Mouse (Mus musculus) v-Abl transformed pro-B cells (cell line): ENCODE data around the gene Adamts13.

Experiments used
- in situ Hi-C, 2 experiments: fragments of 400-800 bp; cut with MboI; formaldehyde crosslinking; loops; one replicate each; pipeline ENCODE4 v1.15.1; 2025; ENCODE audit not compliant: unreplicated experiment in 2 of 2

Gene Adamts13

DNA sequence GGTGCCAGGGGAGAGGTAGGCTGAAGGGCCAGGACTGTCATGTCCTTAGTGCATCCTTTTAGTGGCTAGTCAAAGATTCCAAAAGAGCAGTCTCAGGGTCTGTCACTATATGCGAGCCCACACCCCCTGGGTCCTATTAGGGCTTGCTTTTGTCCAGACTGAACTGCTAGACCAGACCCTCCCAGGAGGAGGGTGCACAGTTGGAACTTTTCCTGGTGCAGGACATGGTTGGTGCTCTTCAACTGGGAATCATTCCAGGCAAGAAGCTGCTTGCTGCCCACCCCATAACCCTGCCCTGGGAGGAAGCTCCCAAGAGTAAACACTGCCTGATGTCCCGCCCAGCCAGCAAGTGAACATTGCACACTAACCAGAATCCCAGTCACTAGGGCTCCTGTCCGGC, at the start of gene Adamts13:
Gene Adamts13 (plus strand): TSS at position 301 of the 400 bp plus-strand sequence.
- in situ Hi-C loops = loop anchor here in 1 of 2 experiments (5.0 kb wide), 1 partner anchor 34 kb away; the partner anchor contains the start of gene Cacfd1

DNA sequence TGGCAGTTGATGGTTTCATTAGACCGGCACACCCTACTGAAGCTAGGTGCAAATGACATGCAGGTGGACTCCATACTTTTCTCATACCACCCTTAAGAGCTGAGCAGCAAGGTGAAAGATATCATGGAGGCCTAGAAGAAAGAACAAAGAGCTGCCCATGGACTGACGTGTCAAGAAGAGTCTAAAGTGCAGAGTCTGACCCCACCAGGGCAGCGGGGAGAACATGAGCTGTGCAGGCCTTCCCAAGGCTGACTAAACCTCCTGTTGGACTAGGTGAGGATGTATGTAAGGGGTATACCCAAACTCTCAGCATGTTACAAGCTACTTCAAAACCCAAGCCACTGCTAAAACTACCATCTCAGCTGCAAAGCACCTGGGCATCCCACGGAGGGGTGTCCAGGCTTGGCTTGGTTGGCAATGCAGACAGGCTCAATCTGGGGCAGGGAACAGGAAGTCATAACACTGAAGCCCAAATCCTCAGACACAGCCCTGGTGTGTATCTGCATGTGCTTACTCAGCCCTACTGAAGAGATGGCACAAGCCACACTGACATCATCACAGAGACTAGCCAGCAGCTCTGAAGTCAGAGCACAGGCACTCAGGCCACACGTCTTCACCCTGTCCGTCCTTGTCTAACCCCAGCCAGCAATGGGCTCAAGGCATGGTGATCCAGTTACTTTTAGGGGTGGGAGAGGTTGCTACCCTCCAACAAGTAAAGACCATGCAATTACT, 45.3 kb upstream of the Adamts13 start:
- in situ Hi-C loops = loop anchor here (5.0 to 25.0 kb wide), 2 partner anchors 309 to 509 kb away; partner anchors contain the start of genes Brd3os (in 1 of the 2) and Vav2 (in 1 of the 2)

DNA sequence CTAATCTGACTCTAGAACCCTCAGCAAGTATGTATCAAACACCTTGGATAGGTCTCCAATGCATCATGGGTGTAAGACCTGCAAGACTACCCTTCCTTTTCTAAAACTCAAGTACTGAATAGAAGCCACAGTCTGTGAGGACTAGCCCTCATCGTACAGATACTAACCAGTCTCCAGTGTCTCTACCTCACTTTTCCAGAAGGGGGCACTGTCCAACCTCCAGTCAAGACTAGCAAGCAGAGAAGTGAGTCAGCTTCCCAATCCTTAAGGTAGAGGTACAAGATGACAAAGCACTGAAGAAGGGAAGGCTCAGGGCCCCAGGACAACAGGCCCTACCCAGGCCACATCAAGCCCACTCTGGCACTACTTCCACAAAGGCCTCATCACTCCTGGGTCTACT, 42.8 kb upstream of the Adamts13 start:
- in situ Hi-C loops = loop anchor here (5.0 to 25.0 kb wide), 5 partner anchors 77 to 507 kb away; partner anchors contain the start of genes Brd3os (in 1 of the 2), Cacfd1 (in 1 of the 2) and Vav2 (in 1 of the 2)

DNA sequence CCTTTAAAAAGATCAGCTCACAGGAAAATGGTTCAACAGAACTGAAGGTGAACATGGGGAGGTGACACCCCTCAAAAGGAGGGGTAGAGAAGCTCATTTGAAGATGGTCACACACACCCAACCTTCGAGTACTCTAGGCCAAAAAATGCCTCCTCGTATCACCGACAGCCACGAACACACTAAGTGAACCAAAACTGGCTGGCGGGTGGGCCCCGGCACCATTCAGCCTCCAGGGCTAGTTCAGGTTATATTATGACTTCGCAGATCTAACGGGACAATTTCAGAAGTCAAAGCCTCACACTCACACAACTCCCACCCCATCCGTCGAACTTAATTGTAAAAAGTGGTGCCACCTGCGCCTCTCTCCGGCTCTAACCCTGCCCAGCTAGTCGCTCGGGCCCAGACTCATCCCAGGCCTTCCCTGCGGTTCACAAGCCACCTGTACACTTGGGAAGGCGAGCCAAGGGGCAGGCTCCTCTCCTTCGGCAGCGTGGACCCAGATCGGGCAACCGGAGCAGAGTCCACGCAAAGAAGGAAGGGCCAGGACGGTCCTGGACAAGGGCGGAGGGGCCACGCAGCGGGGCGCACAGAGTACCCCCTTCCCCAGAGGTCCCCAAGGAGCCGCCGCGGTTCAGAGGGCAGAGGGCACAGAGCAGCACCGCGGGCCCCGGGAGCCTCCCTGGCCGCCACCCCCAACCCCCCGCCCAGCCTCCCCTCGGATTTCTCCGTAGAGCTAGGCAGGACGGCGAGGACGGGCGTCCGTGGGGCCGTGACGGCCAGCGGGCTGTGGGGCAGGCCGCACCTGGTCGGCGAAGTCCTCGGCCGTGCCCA, 40.5 kb upstream of the Adamts13 start:
- in situ Hi-C loops = loop anchor here (5.0 to 25.0 kb wide), 5 partner anchors 75 to 505 kb away; partner anchors contain the start of genes Brd3os (in 1 of the 2), Cacfd1 (in 1 of the 2) and Vav2 (in 1 of the 2)

DNA sequence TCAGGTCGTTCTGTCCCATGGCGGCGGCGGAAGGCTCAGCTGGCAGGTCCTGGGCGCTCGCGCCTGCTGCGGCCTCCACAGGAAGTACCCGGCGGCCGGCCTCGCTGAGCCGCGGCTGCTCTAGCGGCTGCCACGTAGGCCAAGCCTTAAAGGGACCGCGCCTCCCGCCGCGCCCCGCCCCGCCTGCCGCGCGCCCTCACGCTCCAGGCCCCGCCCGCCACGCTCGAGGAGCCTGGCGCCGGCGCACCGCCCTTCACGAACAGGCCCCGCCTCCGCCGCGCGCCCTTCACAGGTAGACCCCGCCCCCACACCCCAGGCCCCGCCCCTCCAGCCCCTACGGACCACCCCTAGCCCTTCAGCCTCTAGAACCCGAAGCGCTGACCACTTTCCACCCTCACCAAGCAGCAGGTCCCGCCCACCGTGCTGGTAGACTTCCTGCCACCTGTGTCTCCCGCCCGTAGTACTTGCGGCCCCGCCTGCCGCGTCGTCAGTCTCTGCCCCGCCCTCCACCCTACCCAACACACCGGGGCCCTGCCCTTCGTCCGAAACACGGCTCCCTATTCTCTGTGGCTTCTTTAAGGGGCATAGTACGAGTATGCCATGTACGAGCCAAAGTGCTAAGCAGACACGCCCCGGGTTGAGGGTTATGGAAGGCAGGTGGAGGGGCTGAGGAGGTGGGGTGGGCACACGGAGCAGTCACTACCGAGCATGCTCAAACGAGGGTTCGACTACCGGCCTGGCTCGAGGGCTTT, 39.7 kb upstream of the Adamts13 start, which contains the start of the genes Surf4 and Stkld1:
Gene Surf4 (minus strand): TSS at position 625 of the 752 bp plus-strand sequence.
Gene Stkld1 (plus strand): TSS at position 744 of the 752 bp plus-strand sequence.
- in situ Hi-C loops = loop anchor here (5.0 to 25.0 kb wide), 5 partner anchors 74 to 504 kb away; partner anchors contain the start of genes Brd3os (in 1 of the 2), Cacfd1 (in 1 of the 2) and Vav2 (in 1 of the 2)

DNA sequence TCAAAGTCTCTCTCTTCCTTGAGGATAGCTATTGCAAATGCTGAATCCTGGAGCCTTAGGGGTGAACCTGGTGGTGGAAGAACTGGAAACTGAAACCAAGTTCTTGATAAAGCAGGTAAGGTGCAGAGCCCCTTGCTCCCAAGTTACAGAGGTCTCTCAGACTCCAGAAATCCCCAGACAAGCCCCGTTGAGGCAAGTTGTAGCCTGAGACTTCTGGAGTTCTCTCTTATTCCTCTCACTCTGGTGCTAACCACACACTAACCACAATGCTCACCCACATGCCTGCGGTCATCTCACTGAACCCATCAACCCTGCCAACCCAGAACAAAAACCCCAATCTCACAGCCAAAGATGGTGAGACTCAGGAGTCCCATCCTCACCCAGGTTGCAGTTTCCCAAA, 37.9 kb upstream of the Adamts13 start:
- in situ Hi-C loops = loop anchor here in 1 of 2 experiments (25.0 kb wide), 1 partner anchor 502 kb away; the partner anchor contains the start of genes Brd3os and Vav2

DNA sequence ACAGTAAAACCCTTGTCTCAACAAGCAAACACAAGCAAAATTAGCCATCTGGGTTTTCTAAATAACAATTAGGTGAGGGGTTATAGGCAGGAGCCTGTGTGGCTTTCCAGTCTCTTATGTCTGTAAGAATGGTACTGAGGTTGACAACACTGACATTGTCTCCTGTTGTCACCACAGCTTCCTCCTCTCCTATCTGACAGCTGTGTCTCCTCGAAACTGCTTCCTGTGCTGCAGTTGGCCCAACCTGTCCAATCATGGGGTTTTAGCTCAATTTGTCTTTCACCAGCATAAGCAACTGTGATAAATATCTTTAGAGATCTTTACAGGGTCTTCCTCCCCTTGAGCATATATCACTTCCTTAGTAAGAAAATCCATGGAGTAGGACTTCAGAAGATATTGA, 36.8 kb upstream of the Adamts13 start:
- in situ Hi-C loops = loop anchor here in 1 of 2 experiments (25.0 kb wide), 1 partner anchor 501 kb away; the partner anchor contains the start of genes Brd3os and Vav2

DNA sequence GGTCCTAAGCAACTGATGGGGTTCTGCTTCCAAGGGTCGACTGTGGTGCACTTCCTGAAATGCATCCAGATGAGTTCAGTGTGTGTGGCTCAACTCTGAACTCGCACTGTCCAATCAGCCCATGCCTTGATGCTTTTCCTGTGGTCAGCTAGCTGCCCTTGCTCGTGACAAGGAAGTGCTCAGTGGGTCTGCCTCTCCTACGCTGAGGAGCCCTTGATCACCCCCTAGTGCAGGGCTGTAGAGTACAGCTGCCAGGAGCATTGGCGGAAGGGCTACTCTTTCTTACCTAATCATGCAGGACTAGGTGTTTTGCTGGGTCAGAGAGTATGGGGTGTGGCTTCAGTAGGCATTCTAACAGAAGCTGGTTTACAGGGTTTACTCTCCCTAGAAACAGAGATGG, 31.7 kb upstream of the Adamts13 start:
- in situ Hi-C loops = loop anchor here in 1 of 2 experiments (25.0 kb wide), 1 partner anchor 496 kb away; the partner anchor contains the start of genes Brd3os and Vav2

DNA sequence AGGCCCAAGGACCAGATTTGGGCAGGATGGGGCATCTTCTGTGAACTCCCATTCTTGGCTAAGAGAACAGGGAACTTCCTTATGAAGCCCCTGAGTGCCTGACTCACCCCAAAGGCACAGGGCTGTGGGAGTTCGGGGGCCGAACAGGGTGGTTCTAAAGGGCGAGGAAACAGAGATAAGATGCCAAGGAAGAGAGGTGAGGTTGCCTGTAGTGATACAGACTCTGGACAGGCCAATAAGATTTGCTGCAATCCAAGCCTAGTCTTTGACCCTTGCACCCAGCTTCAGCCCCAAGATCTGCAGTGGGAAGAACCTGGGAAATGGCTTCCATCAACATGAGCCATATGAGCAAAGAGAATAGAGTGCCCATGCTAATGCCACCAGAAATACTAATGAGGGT, 30.0 kb upstream of the Adamts13 start:
- in situ Hi-C loops = loop anchor here in 1 of 2 experiments (25.0 kb wide), 1 partner anchor 494 kb away; the partner anchor contains the start of genes Brd3os and Vav2

DNA sequence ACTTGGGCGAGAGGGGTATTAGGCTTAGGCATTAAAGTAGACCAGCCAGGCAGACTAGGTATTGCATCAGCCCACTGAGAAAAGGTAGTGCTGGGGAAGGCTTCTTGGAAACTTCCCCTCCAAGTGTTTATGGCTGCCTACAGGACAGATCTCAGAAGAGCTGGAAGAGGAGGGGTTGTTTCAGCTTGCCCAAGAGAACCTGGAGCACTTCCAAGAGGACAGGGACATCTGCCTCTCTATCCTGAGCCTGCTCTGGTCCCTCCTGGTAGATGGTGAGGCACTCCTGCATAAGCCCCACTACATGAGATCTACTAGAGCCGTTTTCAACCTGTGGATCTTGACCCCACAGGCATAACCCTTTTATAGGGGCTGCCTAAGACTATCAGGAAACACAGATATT, 22.8 kb upstream of the Adamts13 start:
- in situ Hi-C loops = no loop called here

DNA sequence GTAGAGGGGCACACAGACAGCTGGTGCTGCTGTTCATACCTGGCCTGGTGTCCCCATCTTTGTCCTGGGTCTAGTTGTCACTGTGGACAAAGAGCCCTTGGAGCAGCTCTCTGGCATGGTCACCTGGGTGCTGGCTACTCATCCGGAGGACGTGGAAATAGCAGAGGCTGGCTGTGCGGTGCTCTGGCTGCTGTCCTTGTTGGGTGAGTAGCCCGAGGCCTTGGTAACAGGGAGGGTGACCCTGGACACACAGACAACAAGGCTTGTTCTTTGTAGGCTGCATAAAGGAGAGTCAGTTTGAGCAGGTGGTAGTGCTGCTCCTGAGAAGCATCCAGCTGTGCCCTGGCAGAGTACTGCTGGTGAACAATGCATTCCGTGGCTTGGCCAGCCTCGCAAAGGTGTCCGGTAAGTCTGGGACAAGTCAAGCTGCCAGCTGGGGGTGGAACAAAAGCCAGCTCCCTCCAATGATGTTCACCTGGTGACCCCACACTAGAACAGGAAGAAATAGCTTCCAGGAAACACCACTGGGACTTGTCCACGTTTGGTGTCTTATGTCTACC, 21.8 kb upstream of the Adamts13 start:
- in situ Hi-C loops = no loop called here

DNA sequence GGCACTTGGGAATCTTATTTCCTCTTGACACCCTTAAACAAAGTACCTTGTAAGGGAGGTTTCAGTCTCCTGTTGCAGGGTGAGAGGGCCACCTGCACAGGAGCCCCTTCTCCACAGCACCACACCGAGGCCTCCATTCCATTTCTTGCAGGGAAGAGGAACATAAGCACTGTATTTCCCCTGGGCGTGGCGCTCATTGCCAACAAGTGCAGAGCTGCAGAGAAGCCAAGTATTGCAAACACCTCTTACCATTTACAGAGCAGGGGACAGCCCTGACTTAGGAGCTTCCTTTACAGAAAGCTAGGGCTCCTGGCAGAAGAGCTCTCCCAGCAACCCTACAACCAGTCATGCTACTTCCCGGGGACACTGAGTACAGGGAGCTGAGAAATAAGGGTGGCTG, 21.0 kb upstream of the Adamts13 start:
- in situ Hi-C loops = no loop called here

DNA sequence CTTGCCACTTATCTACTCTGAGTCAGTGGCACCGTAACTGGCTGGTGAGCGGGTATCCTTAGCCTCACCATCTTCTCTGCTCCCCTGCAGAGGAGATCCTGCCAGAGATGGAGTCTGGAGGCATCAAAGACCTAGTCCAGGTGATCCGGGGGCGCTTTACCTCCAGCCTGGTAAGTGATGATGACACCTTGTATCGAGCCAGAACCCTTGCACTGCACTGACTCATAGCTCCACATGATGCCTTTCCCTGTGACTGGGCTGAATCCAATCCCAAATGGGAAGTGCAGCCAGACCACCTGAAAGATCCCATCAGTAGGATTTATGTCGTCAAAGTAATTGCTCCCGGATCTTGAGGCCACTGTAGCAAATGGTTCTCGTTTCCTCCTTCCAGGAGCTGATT, 20.4 kb upstream of the Adamts13 start:
- in situ Hi-C loops = no loop called here

DNA sequence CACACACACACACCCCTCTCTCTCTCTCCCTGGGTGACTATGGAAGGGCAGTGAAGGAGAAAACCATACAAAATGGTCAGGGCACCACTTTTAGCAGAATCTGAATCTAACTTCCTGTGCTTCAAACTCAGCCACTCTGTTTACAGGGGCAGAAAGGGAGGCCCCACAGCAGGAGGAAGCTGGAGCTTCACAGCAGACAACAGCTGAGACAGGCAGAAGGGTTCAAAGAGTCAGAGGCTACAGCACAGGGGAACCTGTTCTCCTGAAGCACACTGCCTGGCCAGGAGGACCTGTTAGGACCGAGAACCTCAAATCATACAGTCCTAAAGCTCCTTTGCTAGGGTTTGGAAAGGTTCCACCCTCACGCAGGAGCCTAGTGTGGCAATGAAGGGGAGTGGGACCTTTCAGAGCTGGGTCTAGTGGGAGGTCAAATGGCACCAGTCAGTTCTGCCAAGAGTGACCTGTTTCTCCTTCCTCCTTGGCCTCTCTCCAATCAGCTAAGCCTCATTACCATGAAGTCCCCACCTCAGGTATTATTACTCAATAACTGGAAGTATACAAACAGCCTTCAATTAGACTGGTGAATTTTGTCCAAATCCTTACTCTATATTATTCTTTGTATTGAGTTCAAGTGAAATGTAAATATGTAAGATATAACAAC, 18.4 kb upstream of the Adamts13 start:
- in situ Hi-C loops = no loop called here

DNA sequence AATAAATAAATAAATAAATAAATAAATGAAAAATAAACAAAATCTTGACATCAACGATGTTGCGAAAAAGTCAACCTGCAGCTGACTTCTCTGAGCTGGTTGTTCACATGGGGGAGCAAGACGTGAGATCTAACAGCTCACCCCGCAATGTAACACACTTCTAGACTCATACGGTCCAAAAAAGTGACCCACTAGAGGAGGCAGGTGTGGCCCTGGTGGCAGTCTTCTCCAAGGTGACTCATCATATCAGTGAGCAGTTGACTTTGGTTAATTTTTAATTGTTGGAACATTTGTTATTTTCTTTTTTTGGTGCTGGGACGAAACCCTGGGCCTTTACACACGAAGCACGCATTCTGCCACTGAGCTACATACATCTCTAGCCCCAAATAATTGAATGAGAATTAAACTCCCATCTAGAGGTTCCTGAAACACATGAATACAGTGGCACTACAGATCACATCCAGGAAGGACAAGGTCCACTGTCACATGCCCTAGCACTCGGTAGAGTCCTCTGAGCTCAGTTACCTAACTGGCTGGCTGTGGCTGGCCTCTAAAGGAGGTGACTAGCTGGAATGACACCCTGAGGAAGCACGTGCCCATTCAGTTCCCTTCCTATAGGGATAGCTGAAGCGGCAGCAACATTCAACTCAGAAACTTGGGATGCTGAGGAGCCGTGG, 16.3 kb upstream of the Adamts13 start:
- in situ Hi-C loops = no loop called here

DNA sequence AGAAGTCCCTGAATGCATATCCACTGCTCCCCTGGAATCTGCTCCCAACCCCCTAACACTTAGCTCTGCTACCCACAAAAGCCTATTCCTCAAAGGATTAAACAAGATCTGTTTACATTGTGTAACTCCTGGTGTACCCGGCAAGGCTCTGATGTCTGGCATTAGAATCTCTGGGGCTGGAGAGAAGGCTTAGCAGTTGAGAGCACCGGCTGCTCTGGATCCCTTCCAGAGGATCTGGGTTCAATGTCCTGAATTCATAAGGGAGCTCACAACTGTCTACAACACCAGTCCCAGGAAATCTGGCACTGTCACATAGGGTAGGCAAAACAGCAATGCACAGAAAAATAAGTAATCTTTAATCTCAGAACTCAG, 15.7 kb upstream of the Adamts13 start:
- in situ Hi-C loops = no loop called here

DNA sequence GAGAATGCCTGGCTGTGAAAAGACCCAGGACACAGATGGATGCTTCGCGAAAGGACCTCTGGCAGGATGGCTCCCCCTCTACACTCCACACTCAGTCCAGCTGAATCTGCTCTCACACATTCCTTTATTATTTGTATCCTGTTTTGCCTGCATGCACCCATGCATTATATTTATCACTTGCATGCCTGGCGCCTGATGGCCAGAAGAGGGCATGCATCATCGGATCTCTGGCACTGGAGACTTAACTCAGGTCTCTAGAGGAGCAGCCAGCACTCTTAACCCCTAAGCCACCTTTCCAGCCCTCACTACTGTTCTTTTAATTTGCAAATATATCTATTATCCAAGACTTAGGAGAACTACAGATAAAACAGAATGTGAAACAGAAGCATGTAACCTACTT, 12.5 kb upstream of the Adamts13 start:
- in situ Hi-C loops = no loop called here

DNA sequence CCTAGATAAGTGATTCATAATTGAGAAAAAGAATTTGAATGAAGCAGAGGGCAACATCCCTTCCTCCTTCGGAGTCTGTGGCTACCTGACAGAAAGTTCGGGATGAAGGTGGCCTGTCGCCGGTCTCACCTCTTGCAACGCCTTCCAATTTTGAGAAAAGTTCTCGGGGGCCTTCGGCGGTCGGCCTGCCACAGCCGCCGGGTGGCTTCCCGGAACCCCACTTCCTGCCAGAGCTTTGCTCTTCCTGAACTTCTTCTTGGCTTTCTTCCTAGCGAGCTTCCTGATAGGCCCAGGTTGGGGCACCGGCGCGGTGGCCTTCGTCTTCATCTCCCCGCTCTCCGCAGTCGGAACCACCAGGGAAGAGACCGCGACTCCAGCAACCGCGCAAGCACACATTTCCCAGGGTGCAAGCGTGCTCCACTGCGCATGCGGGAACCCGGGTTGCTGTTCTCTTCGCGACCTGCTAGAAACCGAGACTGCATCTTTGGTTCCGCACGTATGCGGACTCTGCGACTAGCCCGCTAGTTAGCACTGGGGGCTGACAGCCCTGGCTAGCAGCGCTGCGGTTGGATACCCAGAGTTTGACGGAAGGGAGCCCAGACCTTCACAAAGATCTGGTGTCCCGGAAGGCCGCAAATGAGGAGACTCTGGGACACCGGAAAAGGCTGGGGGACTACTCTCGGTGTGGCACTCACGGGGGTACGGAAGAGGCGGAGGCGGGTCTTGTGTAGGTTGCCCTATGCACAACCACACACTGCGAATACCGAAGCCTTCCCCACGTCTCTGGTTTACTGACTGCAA, 9.1 kb upstream of the Adamts13 start, which contains the start of gene Rexo4:
Gene Rexo4 (minus strand): TSS at position 464 of the 801 bp plus-strand sequence.
- in situ Hi-C loops = no loop called here
